Mouse (Mus musculus) ES-Bruce4 (cell line): ENCODE results near the gene Tmem132d.

Experiments
- EP300 ChIP-seq: IDR thresholded peaks from 2 replicates; pipeline ENCODE4 v1.6.1; 2011; ENCODE audit warnings: low read depth, low read length; ENCODE audit not compliant: insufficient read depth
- POLR2A ChIP-seq: IDR thresholded peaks from one replicate; pipeline ENCODE4 v1.8.1; 2011; ENCODE audit warnings: low read length; ENCODE audit not compliant: insufficient read depth

DNA sequence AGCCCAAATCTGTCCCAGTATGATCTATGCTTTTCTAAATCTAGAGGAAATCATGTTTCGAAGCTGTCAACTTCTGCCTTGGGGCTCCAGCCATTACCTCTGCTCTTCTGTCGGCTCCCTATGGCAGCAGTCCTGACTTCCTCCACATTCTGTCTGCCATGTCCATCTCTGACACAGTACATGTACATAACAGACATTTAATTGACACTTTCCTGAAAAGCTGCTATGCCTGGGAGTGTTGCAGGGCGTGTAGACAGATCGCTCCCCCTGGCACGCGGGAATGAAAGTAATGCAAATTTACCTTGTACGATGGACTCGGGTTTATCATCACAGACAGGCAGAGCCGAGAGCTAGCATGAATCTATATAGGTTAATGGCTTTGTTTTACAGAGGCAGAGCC lies 241.2 kb downstream of the Tmem132d start:
- TF ChIP-seq EP300 (no peak), POLR2A (no peak)
